Mouse (Mus musculus) embryo, embryonic 9.5 days (tissue): ENCODE data around the gene Kndc1.

ENCODE experiments used
- DNase-seq: peaks from one replicate; pipeline ENCODE4 v3.0.0-alpha.2; 2017; ENCODE audit errors: extremely low spot score

The Kndc1 gene

GRCm38 (mm10) chr7:139951991-139952633 lies 57.6 kb downstream of the Kndc1 start:
- peak; percentile 42 for DNase-seq

GRCm38 (mm10) chr7:139955505-139955904 lies 61.0 kb downstream of the Kndc1 start:
- no peak for DNase-seq

GRCm38 (mm10) chr7:139956658-139957057 lies 62.2 kb downstream of the Kndc1 start:
- DNase-seq = no peak

DNA sequence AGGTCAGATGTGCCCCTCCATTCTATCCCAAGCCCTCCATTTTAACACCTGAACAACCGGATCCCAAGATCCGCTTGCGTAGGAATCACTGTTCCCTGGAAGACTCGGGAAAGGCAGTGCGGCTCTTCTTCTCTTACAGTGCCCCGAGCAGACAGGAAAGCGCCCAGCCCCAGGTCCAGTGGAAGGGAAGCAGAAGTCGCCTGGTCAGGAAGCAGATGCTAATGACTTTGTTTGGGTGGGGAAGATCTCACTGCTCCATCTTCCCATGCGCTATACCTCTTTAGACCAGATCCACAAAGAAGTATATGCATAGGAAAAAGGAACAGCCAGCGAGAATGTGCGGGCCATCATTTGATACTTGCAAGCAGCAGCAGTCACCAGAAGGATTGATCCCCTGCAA lies 62.9 kb downstream of the Kndc1 start:
- DNase-seq = no peak

DNA sequence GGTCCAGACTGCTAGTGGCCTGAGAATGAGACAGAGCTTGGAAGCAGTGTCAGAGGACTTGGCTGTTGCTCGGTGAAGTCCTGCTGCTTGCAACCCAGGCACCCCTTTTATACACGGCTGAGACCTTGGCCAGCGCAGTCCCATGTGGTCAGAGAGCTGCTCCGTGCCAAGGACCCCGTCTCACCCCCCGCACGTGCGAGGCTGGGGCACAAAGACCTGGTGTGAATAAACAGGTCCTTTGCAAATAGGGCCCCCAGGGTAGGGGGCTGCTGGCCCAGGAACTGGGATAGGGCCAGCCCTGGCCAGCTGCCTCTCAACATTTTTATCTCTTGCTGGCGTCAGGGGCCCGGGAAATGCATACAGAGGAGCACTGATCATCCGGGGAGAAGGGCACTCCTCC lies 63.5 kb downstream of the Kndc1 start:
- no peak for DNase-seq

GRCm38 (mm10) chr7:139961141-139961540 lies 66.6 kb downstream of the Kndc1 start:
- no peak for DNase-seq

- no peak for DNase-seq
These were observed 69.3 kb downstream of the Kndc1 start for GRCm38 (mm10) chr7:139963814-139964213.

GRCm38 (mm10) chr7:139967175-139967574 lies 72.7 kb downstream of the Kndc1 start:
- no peak for DNase-seq

DNA sequence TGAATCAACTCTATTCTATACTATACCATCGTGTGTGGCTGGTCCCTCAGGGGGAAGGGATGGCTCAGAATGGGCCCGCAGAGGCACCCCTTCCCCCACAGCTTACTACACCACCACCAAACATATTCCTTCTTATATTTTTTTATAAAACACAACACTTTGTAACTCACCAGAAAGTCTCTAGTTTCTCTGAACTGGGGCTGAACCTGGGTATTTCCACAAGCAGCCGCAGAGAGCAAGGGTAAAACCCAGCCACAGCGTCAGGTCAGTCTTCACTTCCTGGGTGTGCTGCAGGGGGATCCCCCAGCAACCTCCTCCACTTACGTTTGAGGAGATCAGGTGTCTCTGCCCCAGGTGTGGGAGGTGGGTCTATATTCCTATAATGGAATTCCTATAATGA lies 73.9 kb downstream of the Kndc1 start:
- no peak for DNase-seq

GRCm38 (mm10) chr7:139969348-139970130 lies 75.0 kb downstream of the Kndc1 start:
- DNase-seq = peak; percentile 78

- DNase-seq = no peak
These were observed 75.9 kb downstream of the Kndc1 start for GRCm38 (mm10) chr7:139970216-139970919.

DNA sequence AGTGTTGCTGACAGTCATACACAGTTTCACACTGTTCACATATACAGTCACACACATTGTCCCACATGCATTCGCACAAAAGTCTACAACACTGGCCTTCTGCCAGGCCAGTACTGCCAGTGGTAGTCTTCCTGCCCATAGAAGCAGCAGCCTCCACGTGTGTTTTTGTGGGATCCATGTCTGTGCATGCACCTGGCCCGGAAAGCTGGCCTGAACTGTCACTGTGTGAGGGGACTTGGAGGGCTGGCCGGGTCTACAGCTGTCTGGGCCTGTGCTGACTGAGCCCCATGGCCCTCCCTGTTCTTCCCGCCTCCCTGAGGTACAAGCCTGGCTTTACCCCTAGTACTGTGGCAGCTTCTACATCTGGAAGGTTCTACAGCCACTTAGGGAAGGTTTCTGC lies 76.5 kb downstream of the Kndc1 start:
- DNase-seq = no peak

DNA sequence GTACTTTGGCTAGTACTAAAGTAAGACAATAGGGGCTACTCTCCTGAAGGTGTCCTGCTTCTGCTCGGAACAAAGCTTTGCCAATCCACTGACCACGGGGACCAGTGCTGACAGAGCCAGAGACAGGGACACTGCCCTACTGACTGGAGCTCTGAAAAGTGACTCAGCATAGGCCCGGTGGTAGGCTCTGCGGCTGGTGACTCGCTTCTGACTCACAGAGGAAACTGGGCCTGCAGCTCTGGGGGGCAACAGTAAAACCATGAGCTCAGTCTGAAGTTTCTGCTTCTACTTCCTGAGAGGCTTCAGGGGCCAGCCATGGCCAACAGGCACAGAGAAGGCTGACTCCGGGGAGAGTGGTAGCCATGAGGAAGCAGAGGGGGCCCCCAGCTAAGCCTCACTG lies 76.9 kb downstream of the Kndc1 start:
- DNase-seq = no peak

DNA sequence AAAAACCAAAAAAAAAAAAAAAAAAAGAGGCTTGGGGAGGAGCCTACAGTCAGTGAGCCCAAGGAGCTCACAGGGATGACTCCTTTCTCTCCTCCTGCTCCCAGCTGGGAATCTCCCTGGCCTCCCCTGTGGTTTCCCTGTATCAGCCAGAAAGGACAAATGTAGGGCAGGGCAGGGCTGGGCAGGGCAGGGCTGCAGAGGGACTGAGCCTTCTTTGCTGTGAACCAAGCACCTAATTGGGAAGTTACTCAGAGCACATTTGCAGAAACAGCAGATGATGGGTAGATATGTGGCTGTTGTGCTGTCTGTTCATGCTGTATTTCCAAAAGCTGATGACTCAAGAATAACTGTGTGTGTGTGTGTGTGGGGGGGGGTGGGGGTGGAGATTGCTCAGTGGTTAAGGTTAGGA lies 78.4 kb downstream of the Kndc1 start:
- no peak for DNase-seq

- DNase-seq = no peak
These were observed 79.8 kb downstream of the Kndc1 start for GRCm38 (mm10) chr7:139974307-139974706.

- DNase-seq = no peak
These were observed 81.0 kb downstream of the Kndc1 start for GRCm38 (mm10) chr7:139975471-139975870.

DNA sequence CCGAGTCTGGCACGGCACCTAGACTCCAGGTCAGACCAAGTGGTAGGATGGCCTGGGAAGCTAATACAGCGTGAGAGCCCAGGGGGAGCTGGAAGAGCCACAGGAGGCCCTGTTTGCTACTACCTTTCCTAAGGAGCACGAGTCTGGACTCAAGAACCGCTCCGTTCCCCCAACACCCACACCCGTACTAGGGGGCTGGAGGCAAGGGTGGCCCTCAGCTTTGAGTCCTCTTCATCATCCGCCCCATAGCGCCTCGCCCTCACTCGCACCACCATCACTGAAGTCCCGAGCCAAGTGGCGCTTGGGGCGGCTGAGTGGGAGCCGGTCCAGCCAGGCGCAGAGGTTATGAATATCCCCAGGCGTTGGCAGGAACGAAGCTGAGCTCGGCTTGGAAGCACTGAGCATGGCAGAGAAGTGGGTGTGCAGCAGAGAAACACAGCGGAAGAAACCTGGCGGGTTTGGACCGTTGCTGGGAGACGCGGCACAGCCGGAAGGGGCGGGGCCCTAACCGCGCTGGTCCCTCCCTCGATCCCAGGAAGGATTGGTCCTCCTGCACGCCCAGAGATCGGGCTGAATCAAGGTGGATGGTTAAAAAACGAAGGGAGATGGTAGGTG lies 83.9 kb downstream of the Kndc1 start, which contains the start of gene 6430531B16Rik:
Gene 6430531B16Rik, minus strand, starts transcription at position 478 of the 615 bp plus-strand sequence.
- DNase-seq = peak; percentile 77

DNA sequence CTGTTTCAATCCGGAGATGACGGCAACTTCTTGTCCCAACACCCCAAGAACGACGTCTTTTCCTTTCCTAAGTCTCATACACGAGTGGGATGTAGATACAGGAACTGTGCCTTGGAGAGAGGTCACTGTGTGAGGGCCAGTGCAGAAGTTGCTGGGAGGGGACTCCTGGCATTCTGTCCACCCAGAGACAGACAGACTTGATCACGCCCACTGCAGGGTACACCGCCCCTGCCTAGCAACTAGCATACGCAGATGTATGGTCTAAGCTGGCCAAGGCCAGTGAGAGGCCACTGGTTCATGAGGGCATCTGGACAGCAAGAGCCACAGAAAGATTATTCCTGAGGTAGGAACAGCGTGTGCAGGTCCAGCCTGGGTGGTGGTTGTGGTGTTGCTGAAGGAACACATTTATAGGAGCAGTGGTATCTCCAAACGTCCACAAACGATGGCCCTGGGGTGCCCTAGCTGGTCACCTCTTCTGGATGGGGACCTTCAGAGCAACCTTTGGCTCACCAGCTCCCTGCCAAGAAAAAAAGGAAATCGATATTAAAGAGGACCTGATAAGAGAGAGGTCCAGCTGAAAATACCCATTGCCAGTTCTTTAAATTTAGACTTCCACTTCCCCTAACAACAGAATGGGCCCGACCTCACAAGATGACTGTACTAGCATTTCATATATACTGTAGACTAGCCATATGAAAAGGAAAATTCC lies 84.7 kb downstream of the Kndc1 start:
- no peak for DNase-seq

GRCm38 (mm10) chr7:139980778-139981177 lies 86.3 kb downstream of the Kndc1 start:
- DNase-seq = no peak

- no peak for DNase-seq
These were observed 87.6 kb downstream of the Kndc1 start for GRCm38 (mm10) chr7:139982058-139982457.

- no peak for DNase-seq
These were observed 90.0 kb downstream of the Kndc1 start for GRCm38 (mm10) chr7:139984505-139984904.

DNA sequence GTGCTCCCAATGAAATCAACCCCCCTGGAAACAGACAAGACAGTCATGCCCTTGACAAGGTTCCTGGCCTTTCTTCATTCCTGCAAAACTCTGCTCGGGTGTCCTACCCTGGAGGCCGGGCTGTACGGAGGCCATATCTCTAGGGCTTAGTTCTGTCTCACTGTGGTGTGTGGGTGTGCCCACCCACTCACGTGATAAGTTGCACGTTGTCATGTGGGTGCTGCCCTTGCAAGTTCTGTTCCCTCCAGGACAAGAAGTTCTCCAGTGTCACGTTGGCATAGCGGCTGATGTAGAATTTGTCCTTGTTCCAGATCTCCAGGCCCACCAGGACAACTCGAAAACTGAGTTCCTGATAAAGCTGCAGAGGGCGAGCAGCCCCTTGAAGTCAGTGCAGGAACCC lies 93.8 kb downstream of the Kndc1 start:
- no peak for DNase-seq
